Mouse (Mus musculus) C2C12 (cell line): ENCODE data around the gene Ptprm. TPM values are rescaled to one million over a fixed set of nuclear protein-coding genes. Genes with fewer than 3 reads are reported as not detected.

Experiments
- H3K27me3 ChIP-seq: one replicate; pipeline ENCODE4 v1.6.1; 2011; ENCODE audit not compliant: control insufficient read depth, insufficient read depth, insufficient read length
- H3K36me3 ChIP-seq: one replicate; pipeline ENCODE4 v1.6.1; 2011; ENCODE audit not compliant: control insufficient read depth, insufficient read depth
- H3K4me3 ChIP-seq: one replicate; pipeline ENCODE4 v1.5.1; 2011; ENCODE audit warnings: mild to moderate bottlenecking, control low read depth; ENCODE audit not compliant: poor library complexity, insufficient read depth, severe bottlenecking
- H3K79me2 ChIP-seq: one replicate; pipeline ENCODE4 v1.6.1; 2011; ENCODE audit not compliant: control insufficient read depth, insufficient read depth
- H3K79me3 ChIP-seq: one replicate; pipeline ENCODE4 v1.6.1; 2011; ENCODE audit warnings: low read depth, control low read depth
- H3ac ChIP-seq: one replicate; pipeline ENCODE3; 2011; ENCODE audit warnings: low read depth; ENCODE audit not compliant: control insufficient read depth, insufficient read length
- CEBPB ChIP-seq: IDR thresholded peaks from one replicate; pipeline ENCODE4 v1.6.1; 2011; ENCODE audit warnings: low read depth, mild to moderate bottlenecking, control low read depth, moderate library complexity
- CTCF ChIP-seq: IDR thresholded peaks from one replicate; pipeline ENCODE4 v1.5.1; 2011; ENCODE audit not compliant: control insufficient read depth, insufficient read depth, insufficient read length
- FOSL1 ChIP-seq: IDR thresholded peaks from one replicate; pipeline ENCODE4 v1.8.0; 2011; ENCODE audit warnings: mild to moderate bottlenecking, low read length; ENCODE audit not compliant: poor library complexity, insufficient read depth, severe bottlenecking
- MAX ChIP-seq: IDR thresholded peaks from one replicate; pipeline ENCODE4 v1.6.1; 2011; ENCODE audit warnings: mild to moderate bottlenecking, control low read depth
- MYOD1 ChIP-seq: IDR thresholded peaks from one replicate; pipeline ENCODE4 v1.6.1; 2011; ENCODE audit warnings: low read depth; ENCODE audit not compliant: control insufficient read depth, insufficient read length
- MYOG ChIP-seq: IDR thresholded peaks from one replicate; pipeline ENCODE4 v1.6.1; 2011; ENCODE audit not compliant: control insufficient read depth, insufficient read length; ENCODE audit errors: extremely low read depth
- USF1 ChIP-seq: IDR thresholded peaks from one replicate; pipeline ENCODE4 v1.6.1; 2011; ENCODE audit warnings: low read depth, mild to moderate bottlenecking, control low read depth, moderate library complexity
- polyA plus RNA-seq: library from polyadenylated mRNA; unstranded; fragments of >200 nt; fragmentation: generic; extraction: Trizol; gene quantifications from one replicate; pipeline ENCODE4 v1.2.1, GENCODE M21; 2012; ENCODE audit warnings: missing spikeins

Gene Ptprm
- polyA plus RNA-seq, 1 experiment: 4.4 TPM

GRCm38 (mm10) chr17:66990761-66991160 lies 363.5 kb downstream of the Ptprm start:
- TF ChIP-seq MAX (no peak), FOSL1 (peak; percentile 68)

DNA sequence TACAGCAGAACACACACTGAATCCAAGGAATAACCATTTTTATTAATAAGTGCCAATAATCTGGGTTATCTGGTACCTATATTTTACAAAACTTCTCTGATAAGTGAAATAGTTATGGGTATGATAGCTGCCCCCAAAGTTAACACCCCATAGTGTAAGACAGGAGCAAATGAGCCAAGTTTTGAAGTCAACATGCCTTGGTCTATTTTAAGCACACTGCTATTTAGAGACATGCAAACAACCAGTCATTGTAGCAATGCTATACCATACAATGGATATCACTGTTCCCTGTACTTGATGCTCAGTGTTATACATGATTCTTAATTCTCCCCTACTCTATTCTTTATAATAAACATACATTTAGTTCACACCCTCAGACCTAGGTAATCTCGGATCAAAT lies 366.2 kb downstream of the Ptprm start:
- Histone ChIP-seq H3K79me2 (no peaks in the 10 kb centered on the region), H3K79me3 (no peaks in the 10 kb centered on the region), H3K4me3 (no peak overlapping the region), H3K27me3 (no peaks in the 10 kb centered on the region), H3ac (no peak overlapping the region), H3K36me3 (no peaks in the 10 kb centered on the region)
- TF ChIP-seq MYOG (no peak), CEBPB (no peak), CTCF (no peak), MYOD1 (no peak), USF1 (no peak), MAX (no peak), FOSL1 (no peak)

More at GRCm38 (mm10) chr17:66990761-66991160, 363.5 kb downstream of the Ptprm start:
- H3K79me3 ChIP-seq: no peaks in the 10 kb centered on the region
- no peaks in the 10 kb centered on the region for H3K27me3 ChIP-seq
- H3K79me2 ChIP-seq: no peaks in the 10 kb centered on the region
- no peaks in the 10 kb centered on the region for H3K36me3 ChIP-seq
- H3ac ChIP-seq: no peak overlapping the region
- no peak overlapping the region for H3K4me3 ChIP-seq

DNA sequence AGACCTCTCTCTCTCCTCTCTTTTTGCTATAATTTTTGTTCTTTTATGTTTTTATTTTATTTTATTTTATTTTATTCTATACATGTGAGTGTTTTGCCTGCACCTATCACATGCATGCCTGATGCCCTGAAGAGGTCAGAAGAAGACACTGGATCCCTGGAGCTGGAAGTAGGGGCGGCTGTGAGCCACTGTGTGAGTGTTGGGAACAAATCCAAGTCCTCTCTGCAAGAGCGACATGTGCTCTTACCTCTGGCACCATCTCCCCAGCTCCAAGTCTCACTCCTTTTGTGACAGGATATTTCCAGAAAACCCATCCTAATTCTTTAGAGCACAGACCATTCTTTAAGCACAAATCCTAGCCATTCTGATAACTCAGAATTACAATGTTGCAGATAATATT lies 372.6 kb downstream of the Ptprm start:
- TF ChIP-seq MAX (no peak), USF1 (no peak), CEBPB (no peak), CTCF (no peak), MYOG (no peak), FOSL1 (no peak)
- no peaks in the 10 kb centered on the region for H3K36me3 ChIP-seq

DNA sequence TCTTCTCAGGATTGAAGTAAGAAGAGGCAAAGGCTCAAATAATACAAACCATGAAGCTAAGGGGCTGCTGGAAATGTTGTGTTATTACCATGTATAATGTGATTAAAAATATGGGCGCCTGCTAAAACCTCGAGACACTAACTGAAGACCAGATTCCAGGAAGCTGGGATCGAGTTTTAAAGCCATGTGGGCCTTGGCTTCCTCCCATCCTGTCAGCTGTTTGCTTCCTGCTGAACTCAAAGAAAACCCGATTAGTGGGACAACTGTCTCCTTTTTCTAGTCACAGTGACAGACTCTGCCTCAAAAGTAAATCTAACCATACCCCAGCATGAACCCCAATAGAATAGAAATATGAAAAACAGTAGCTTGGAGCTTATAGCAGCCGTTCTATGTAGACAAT lies 374.3 kb downstream of the Ptprm start:
- Histone ChIP-seq H3K36me3 (no peaks in the 10 kb centered on the region), H3ac (no peak overlapping the region), H3K4me3 (no peak overlapping the region), H3K79me3 (no peaks in the 10 kb centered on the region), H3K79me2 (no peaks in the 10 kb centered on the region), H3K27me3 (no peaks in the 10 kb centered on the region)
- TF ChIP-seq CTCF: no peak
- no peak for TF ChIP-seq MYOD1
- no peak for TF ChIP-seq FOSL1
- TF ChIP-seq USF1: no peak
- TF ChIP-seq CEBPB: no peak
- no peak for TF ChIP-seq MYOG
- no peak for TF ChIP-seq MAX

More for the DNA sequence above, 372.6 kb downstream of the Ptprm start:
- Histone ChIP-seq H3K4me3 (no peak overlapping the region), H3ac (no peak overlapping the region), H3K79me2 (no peaks in the 10 kb centered on the region), H3K27me3 (no peaks in the 10 kb centered on the region), H3K79me3 (no peaks in the 10 kb centered on the region)

DNA sequence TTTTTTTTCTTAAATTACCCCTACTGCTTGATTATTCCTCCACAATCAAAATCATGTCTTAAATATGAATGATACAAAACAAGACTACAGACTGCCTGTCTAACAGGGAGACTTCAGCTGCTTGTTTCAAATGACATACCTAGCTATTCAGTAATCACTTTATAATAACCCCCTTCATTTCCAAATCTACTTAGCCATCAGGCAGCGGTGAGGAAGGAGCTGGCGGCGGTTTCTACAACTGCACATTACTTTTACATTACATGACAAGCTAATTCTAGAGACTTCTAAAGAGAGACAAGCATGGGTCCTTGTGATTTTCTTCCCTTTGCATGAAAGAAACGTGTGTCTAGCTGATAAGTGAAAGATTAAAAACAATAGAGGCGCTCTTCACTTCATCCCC lies 377.8 kb downstream of the Ptprm start:
- Histone ChIP-seq H3K79me3 (no peaks in the 10 kb centered on the region), H3K79me2 (no peaks in the 10 kb centered on the region), H3K4me3 (no peak overlapping the region), H3K27me3 (no peaks in the 10 kb centered on the region), H3K36me3 (no peaks in the 10 kb centered on the region), H3ac (no peak overlapping the region)
- TF ChIP-seq MYOD1 (no peak), MYOG (no peak), USF1 (no peak), CEBPB (no peak), CTCF (no peak), MAX (no peak), FOSL1 (no peak)

- Histone ChIP-seq H3ac (no peak overlapping the region), H3K79me2 (no peaks in the 10 kb centered on the region), H3K79me3 (no peaks in the 10 kb centered on the region), H3K36me3 (no peaks in the 10 kb centered on the region), H3K4me3 (no peak overlapping the region), H3K27me3 (no peaks in the 10 kb centered on the region)
- TF ChIP-seq USF1 (no peak), MAX (no peak), FOSL1 (no peak), MYOD1 (no peak), MYOG (no peak), CEBPB (no peak), CTCF (no peak)
Observed at GRCm38 (mm10) chr17:66972976-66973375, 381.3 kb downstream of the Ptprm start.
